ENCODE assay signal across 24 mouse cellular contexts in genomic region chr1:34635711-34636110, GRCm38 (mm10). TPM values are rescaled to one million over a fixed set of nuclear protein-coding genes. Genes with fewer than 3 reads are reported as not detected.
DNase-seq lines count a peak whose midpoint lies in the region; ATAC-seq and TF ChIP-seq lines count a peak whose summit lies in the region.
"Had no signal": no experiment of that assay in that cellular context is flagged by ENCODE, and none has a peak within 500 bp of the region (broad histone marks: within the 10 kb centered on the region; RNA-seq: fewer than 3 reads in every experiment).

No protein-coding gene starts in this region.

- 75% methylated on average over 18 of the region's 18 CpGs for WGBS in hindbrain, postnatal 0 days
- WGBS in hindbrain, embryonic 11.5 days = 85% methylated on average over 18 of the region's 18 CpGs

- H3K4me2 ChIP-seq in hindbrain, postnatal 0 days (ENCODE audit: low read depth, low read length) = no peak overlapping the region
- no peak overlapping the region for H3K4me2 ChIP-seq in hindbrain, embryonic 11.5 days (replicated peaks; ENCODE audit: low read depth, low read length)
- H3K4me2 ChIP-seq: embryonic facial prominence, embryonic 15.5 days; heart, embryonic 12.5 days; hindbrain, embryonic 15.5 days had no signal

- peak; percentile 21 for DNase-seq in gastrocnemius, adult 2 months
- DNase-seq in gastrocnemius, adult 18-20 months (ENCODE audit: low spot score) = no peak
- peak; percentile 8 for DNase-seq in hindbrain, postnatal 0 days (ENCODE audit: low spot score)
- DNase-seq in hindbrain, embryonic 11.5 days (ENCODE audit: low spot score) = no peak
- no peak for DNase-seq in ES-E14 (ENCODE audit: low read depth, low spot score)
- DNase-seq in lung, postnatal 4 days = no peak
- DNase-seq: adrenal gland, adult 2 months; adrenal gland, postnatal 25 days; embryo, embryonic 11 days; kidney, adult 8-10 months had no signal

- in situ Hi-C loops in ES-E14 (cut with MboI; ENCODE audit: low sequenced_read_pairs in 2 of 2, unreplicated experiment in 2 of 2) = no loop called here

- no peak for TF ChIP-seq CTCF in gastrocnemius, adult 2 months (IDR thresholded peaks at IDR 0.05)
- no peak for TF ChIP-seq CTCF in hindbrain, postnatal 0 days (IDR thresholded peaks at IDR 0.05; ENCODE audit: low read depth)

- H3K9ac ChIP-seq in hindbrain, postnatal 0 days (replicated peaks; ENCODE audit: low read length) = no peak overlapping the region
- H3K9ac ChIP-seq in hindbrain, embryonic 11.5 days (ENCODE audit: low read depth, low read length) = no peak overlapping the region
- H3K9ac ChIP-seq in ES-E14 (ENCODE audit: insufficient read depth, low read depth, low read length, poor library complexity, severe bottlenecking) = peak overlapping the region; percentile 54; the same call in 1 of the 2 replicates
- H3K9ac ChIP-seq: embryonic facial prominence, embryonic 15.5 days; heart, embryonic 12.5 days; hindbrain, embryonic 15.5 days had no signal

- no peaks in the 10 kb centered on the region for H3K9me3 ChIP-seq in hindbrain, postnatal 0 days (ENCODE audit: low read length)
- no peaks in the 10 kb centered on the region for H3K9me3 ChIP-seq in hindbrain, embryonic 11.5 days (ENCODE audit: control insufficient read depth, low read length)
- no peaks in the 10 kb centered on the region for H3K9me3 ChIP-seq in ES-E14 (ENCODE audit: control insufficient read depth, insufficient read depth, low read depth, low read length)
- H3K9me3 ChIP-seq: embryonic facial prominence, embryonic 15.5 days; hindbrain, embryonic 10.5 days; hindbrain, embryonic 15.5 days had no signal

- H3K27me3 ChIP-seq in hindbrain, postnatal 0 days (ENCODE audit: insufficient read depth, low read length) = no peaks in the 10 kb centered on the region
- no peaks in the 10 kb centered on the region for H3K27me3 ChIP-seq in hindbrain, embryonic 11.5 days (ENCODE audit: control insufficient read depth, insufficient read depth, low read length)
- H3K27me3 ChIP-seq: embryonic facial prominence, embryonic 15.5 days; hindbrain, embryonic 15.5 days had no signal

- intact Hi-C loops in gastrocnemius, adult 2 months (cut with DNase I) = no loop called here

- no peak overlapping the region for H3K27ac ChIP-seq in gastrocnemius, adult 2 months
- no peak overlapping the region for H3K27ac ChIP-seq in hindbrain, postnatal 0 days
- H3K27ac ChIP-seq in hindbrain, embryonic 11.5 days (ENCODE audit: low read depth, low read length) = no peak overlapping the region
- H3K27ac ChIP-seq in ES-E14 (ENCODE audit: insufficient read depth, low read depth, low read length, poor library complexity, severe bottlenecking) = no peak overlapping the region
- H3K27ac ChIP-seq: embryonic facial prominence, embryonic 15.5 days; forebrain, embryonic 10.5 days; hindbrain, embryonic 10.5 days; hindbrain, embryonic 15.5 days had no signal

- no peaks in the 10 kb centered on the region for H3K36me3 ChIP-seq in hindbrain, postnatal 0 days (ENCODE audit: insufficient read depth, low read length)
- H3K36me3 ChIP-seq in hindbrain, embryonic 11.5 days (ENCODE audit: control insufficient read depth, insufficient read depth, low read length) = no peaks in the 10 kb centered on the region
- H3K36me3 ChIP-seq in ES-E14 (ENCODE audit: control insufficient read depth, insufficient read depth, low read length, poor library complexity, severe bottlenecking) = no peaks in the 10 kb centered on the region
- H3K36me3 ChIP-seq: embryonic facial prominence, embryonic 15.5 days; forebrain, embryonic 10.5 days; heart, embryonic 12.5 days; hindbrain, embryonic 10.5 days; hindbrain, embryonic 15.5 days had no signal

- ATAC-seq in hindbrain, postnatal 0 days = no peak
- no peak for ATAC-seq in hindbrain, embryonic 11.5 days (ENCODE audit: low FRiP score)
- ATAC-seq: forebrain, embryonic 14.5 days; inflammation-experienced regulatory T-cells, adult 6 months; intestine, postnatal 0 days; Patski had no signal

- no peaks in the 10 kb centered on the region for H3K4me1 ChIP-seq in hindbrain, postnatal 0 days (ENCODE audit: insufficient read depth, low read length)
- H3K4me1 ChIP-seq in hindbrain, embryonic 11.5 days (replicated peaks; ENCODE audit: control insufficient read depth, insufficient read depth, low read length) = no peaks in the 10 kb centered on the region
- peaks cover 0 to 5% of the 10 kb centered on the region in 2 experiments; a peak in 1 of 4 replicates for H3K4me1 ChIP-seq in ES-E14 (ENCODE audit: control insufficient read depth in 2 of 2, insufficient read depth in 2 of 2, low read length in 2 of 2, poor library complexity in 1 of 2)
- H3K4me1 ChIP-seq: hindbrain, embryonic 15.5 days had no signal

- H3K4me3 ChIP-seq in gastrocnemius, adult 2 months = no peak overlapping the region
- no peak overlapping the region for H3K4me3 ChIP-seq in hindbrain, postnatal 0 days (ENCODE audit: low read length)
- H3K4me3 ChIP-seq in hindbrain, embryonic 11.5 days (ENCODE audit: low read depth, low read length) = no peak overlapping the region
- H3K4me3 ChIP-seq in ES-E14 (ENCODE audit: insufficient read depth in 1 of 2, low read depth in 1 of 2, low read length in 2 of 2, poor library complexity in 1 of 2, severe bottlenecking in 1 of 2) = peak overlapping the region; percentile 54 to 59
- H3K4me3 ChIP-seq: embryonic facial prominence, embryonic 15.5 days; erythroblast, embryonic 14.5 days; forebrain, embryonic 10.5 days; heart, embryonic 12.5 days; hindbrain, embryonic 10.5 days; hindbrain, embryonic 15.5 days had no signal

TF ChIP-seq in ES-E14, 5 proteins besides CTCF, POLR2A, EP300 and RAD21:
- TF ChIP-seq ZC3H11A (IDR thresholded peaks at IDR 0.05; ENCODE audit: borderline replicate concordance, low read depth, low read length) (no peak), CHD2 (IDR thresholded peaks at IDR 0.05; ENCODE audit: low read depth, low read length) (no peak), ZNF384 (IDR thresholded peaks at IDR 0.05; ENCODE audit: low read depth, low read length) (no peak), MAFK (IDR thresholded peaks at IDR 0.05; ENCODE audit: insufficient read depth, low read depth, low read length) (no peak), HCFC1 (IDR thresholded peaks at IDR 0.05; ENCODE audit: borderline replicate concordance, insufficient read depth, low read length) (no peak)

RNA-seq across cellular contexts. Expression of gene Amer3, which starts 56.3 kb away (rescaled TPM):
- not detected for total RNA-seq in gastrocnemius, adult 2 months (2021)
- not detected for total RNA-seq in gastrocnemius, adult 18-20 months (2021)
- total RNA-seq in hindbrain, postnatal 0 days (2014; rRNA removed) = 51.5 and 55.3 TPM in 2 replicates
- polyA plus RNA-seq in hindbrain, postnatal 0 days (2015; fragmentation: Nextera tagmentation; extraction: Ambion mirVana) = 15.4 and 18.2 TPM in 2 replicates
- 4.1 and 4.3 TPM in 2 replicates for polyA plus RNA-seq in hindbrain, embryonic 11.5 days (2014; fragmentation: Nextera tagmentation; extraction: Ambion mirVana)
- total RNA-seq in ES-E14 (2012; rRNA removed) = not detected in 2 replicates
- total RNA-seq: common myeloid progenitor, adult 5-6 weeks; gastrocnemius, postnatal 4 days; heart, adult 8-10 months; heart, postnatal 25 days had no signal
- polyA plus RNA-seq: erythroblast, embryonic 14.5 days; inflammation-experienced regulatory T-cells, adult 6 months; Patski had no signal

Comparison
In these comparisons a context has a peak if more than half of its experiments do, and no peak if none do; other contexts are left out.
1. DNase-seq: peak in gastrocnemius, adult 2 months (single experiment) and hindbrain, postnatal 0 days (single experiment); none in gastrocnemius, adult 18-20 months (single experiment), hindbrain, embryonic 11.5 days (single experiment), ES-E14 (single experiment) and lung, postnatal 4 days (0 of 2).
2. H3K4me3 ChIP-seq: peak in ES-E14 (2 of 2); none in gastrocnemius, adult 2 months (single experiment), hindbrain, postnatal 0 days (single experiment) and hindbrain, embryonic 11.5 days (single experiment).
3. RNA of gene Amer3, which starts 56.3 kb away (total RNA-seq): 51.5 to 55.3 TPM in hindbrain, postnatal 0 days; not detected in gastrocnemius, adult 2 months, not detected in gastrocnemius, adult 18-20 months and not detected in ES-E14; every median in the first group is over 10 times any median in the second.